ENCODE assay signal across 1 mouse cellular context in genomic region chr5:53266931-53267853, GRCm38 (mm10).
TF ChIP-seq lines count a peak whose summit lies in the region.

Gene Smim20 (plus strand): TSS chr5:53267083.

TF ChIP-seq in CH12.LX, 34 proteins besides CTCF, POLR2A, EP300 and RAD21 (continued from another document):
- no peak for TF ChIP-seq RCOR1 (conservative IDR thresholded peaks at IDR 0.05; ENCODE audit: low read depth, low read length)
- TF ChIP-seq USF1 (IDR thresholded peaks at IDR 0.05; ENCODE audit: low read depth, low read length): no peak
- no peak for TF ChIP-seq MAZ (IDR thresholded peaks at IDR 0.05; ENCODE audit: low read depth, low read length)
